Mouse (Mus musculus): ENCODE data around the gene Gm17482. TPM values are rescaled to one million over a fixed set of nuclear protein-coding genes. Genes with fewer than 3 reads are reported as not detected.

The Gm17482 gene
- polyA plus RNA-seq, 1 experiment from 2014 or later, result not detected

DNA sequence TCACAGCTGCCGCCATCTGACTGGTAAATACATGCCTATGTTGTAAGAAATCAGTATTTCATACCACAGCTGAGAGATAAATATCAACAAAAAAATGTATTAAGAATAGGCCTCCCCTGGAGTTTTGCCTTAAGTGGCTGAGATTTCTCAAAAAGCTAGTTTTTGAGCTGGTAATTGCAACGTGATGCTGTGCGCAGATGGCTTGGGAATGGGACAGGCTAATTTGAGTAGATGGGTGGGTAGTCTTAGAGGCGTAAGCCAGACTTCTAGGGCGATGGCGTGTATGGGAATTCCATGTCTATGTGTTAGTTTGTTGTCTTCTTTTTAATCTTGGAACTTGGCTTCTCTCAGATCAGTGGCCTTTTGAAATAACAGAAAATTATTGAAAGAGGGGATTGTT, 64.7 kb downstream of the Gm17482 start:
- ATAC-seq (ENCODE audit: insufficient read depth, low FRiP score, low TSS enrichment), result no peak
- WGBS, result 90% methylated on average over 6 of the region's 6 CpGs

DNA sequence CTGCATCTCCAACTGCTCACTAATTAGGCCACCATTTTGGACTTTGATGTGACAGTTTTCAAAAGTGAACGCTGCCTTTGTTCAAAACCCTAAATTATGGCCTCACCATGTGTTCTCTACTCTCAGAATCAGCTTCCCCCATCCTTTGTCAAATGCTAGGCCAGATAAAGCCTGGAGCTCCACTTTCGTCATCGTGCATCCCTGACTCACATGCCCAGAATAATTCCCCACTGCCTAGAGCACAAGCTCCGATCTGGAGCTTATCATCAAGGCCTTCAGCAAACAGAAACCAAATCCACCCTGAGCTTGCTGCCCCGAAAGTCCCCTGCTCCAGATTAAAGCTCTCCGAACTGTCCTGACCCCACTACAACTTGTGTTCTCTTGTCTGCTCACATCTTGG, 65.5 kb downstream of the Gm17482 start:
- H3K36me3 ChIP-seq (ENCODE audit: control insufficient read depth, insufficient read depth, low read length), result no peaks in the 10 kb centered on the region
- H3K27me3 ChIP-seq (ENCODE audit: control insufficient read depth, insufficient read depth, low read length), result no peaks in the 10 kb centered on the region
- ATAC-seq (ENCODE audit: insufficient read depth, low FRiP score, low TSS enrichment) (no peak), DNase-seq (ENCODE audit: low spot score) (no peak)
- no peaks in the 10 kb centered on the region for H3K4me1 ChIP-seq (ENCODE audit: control insufficient read depth, insufficient read depth, low read length)
- no peaks in the 10 kb centered on the region for H3K9me3 ChIP-seq (ENCODE audit: control insufficient read depth, low read length)
- no peak overlapping the region for H3K9ac ChIP-seq (ENCODE audit: low read length)
- 71% methylated on average over 6 of the region's 6 CpGs for WGBS
- H3K4me2 ChIP-seq (ENCODE audit: low read depth), result no peak overlapping the region
- H3K27ac ChIP-seq (ENCODE audit: low read depth, low read length), result no peak overlapping the region
- H3K4me3 ChIP-seq (ENCODE audit: low read depth, low read length), result no peak overlapping the region

More for the DNA sequence above, 64.7 kb downstream of the Gm17482 start:
- no peak overlapping the region for H3K4me3 ChIP-seq (ENCODE audit: low read depth, low read length)
- no peak overlapping the region for H3K27ac ChIP-seq (ENCODE audit: low read depth, low read length)
- no peak overlapping the region for H3K4me2 ChIP-seq (ENCODE audit: low read depth)
- no peak for DNase-seq (ENCODE audit: low spot score)
- H3K9ac ChIP-seq (ENCODE audit: low read length), result no peak overlapping the region
- H3K27me3 ChIP-seq (ENCODE audit: control insufficient read depth, insufficient read depth, low read length), result no peaks in the 10 kb centered on the region
- H3K4me1 ChIP-seq (ENCODE audit: control insufficient read depth, insufficient read depth, low read length), result no peaks in the 10 kb centered on the region
- no peaks in the 10 kb centered on the region for H3K9me3 ChIP-seq (ENCODE audit: control insufficient read depth, low read length)
- H3K36me3 ChIP-seq (ENCODE audit: control insufficient read depth, insufficient read depth, low read length), result no peaks in the 10 kb centered on the region

DNA sequence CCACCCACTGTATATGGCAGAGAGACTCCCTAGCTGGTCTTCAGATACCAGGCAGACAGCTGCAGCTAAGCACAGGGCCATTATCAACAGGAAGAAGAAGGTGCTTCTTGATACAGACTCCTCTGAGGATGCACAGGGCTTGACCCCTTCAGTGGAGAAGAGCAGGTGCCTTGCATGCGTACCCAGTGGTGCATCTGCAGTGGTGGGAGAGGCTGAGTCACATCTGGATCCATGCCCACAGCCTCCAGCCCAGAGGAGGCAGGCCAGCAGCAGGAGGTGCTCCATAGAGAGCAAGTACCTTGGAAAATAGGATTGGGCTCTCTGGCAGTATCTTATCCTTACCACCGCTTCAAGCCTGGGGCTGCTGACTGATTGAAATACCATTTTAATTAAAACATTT, 66.7 kb downstream of the Gm17482 start:
- no peak for ATAC-seq (ENCODE audit: insufficient read depth, low FRiP score, low TSS enrichment)
- DNase-seq (ENCODE audit: low spot score), result no peak
- Histone ChIP-seq H3K27ac (ENCODE audit: low read depth, low read length) (no peak overlapping the region), H3K27me3 (ENCODE audit: control insufficient read depth, insufficient read depth, low read length) (no peaks in the 10 kb centered on the region), H3K4me1 (ENCODE audit: control insufficient read depth, insufficient read depth, low read length) (no peaks in the 10 kb centered on the region), H3K4me2 (ENCODE audit: low read depth) (no peak overlapping the region), H3K4me3 (ENCODE audit: low read depth, low read length) (no peak overlapping the region), H3K36me3 (ENCODE audit: control insufficient read depth, insufficient read depth, low read length) (no peaks in the 10 kb centered on the region), H3K9me3 (ENCODE audit: control insufficient read depth, low read length) (no peaks in the 10 kb centered on the region), H3K9ac (ENCODE audit: low read length) (no peak overlapping the region)
- WGBS, result 91% methylated on average over 2 of the region's 2 CpGs

DNA sequence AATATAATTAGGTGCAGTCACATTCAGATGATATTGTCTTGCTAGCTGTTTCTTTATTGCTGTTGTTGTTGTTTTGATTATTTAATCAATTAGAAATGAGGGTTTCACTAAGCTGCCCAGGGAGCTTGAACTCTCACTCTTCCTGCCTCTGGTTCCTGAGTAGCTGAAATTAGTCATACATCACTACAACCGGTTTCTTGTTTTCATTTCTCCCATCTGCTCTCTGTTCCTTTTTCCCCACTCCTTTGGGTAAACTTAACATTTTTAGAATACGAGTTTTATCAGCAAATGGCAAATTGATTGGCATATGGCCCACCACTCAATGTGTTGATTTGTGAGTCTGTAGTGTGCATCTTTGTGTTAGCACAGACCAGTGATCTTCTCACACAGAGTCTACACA, 80.0 kb downstream of the Gm17482 start:
- H3K9me3 ChIP-seq (ENCODE audit: control insufficient read depth, low read length), result no peaks in the 10 kb centered on the region
- H3K4me2 ChIP-seq (ENCODE audit: low read depth), result no peak overlapping the region
- WGBS, result 82% methylated on average over 2 of the region's 2 CpGs
- H3K27me3 ChIP-seq (ENCODE audit: control insufficient read depth, insufficient read depth, low read length), result no peaks in the 10 kb centered on the region
- no peaks in the 10 kb centered on the region for H3K36me3 ChIP-seq (ENCODE audit: control insufficient read depth, insufficient read depth, low read length)
- no peak overlapping the region for H3K9ac ChIP-seq (ENCODE audit: low read length)
- H3K4me1 ChIP-seq (ENCODE audit: control insufficient read depth, insufficient read depth, low read length), result no peaks in the 10 kb centered on the region
- no peak overlapping the region for H3K27ac ChIP-seq (ENCODE audit: low read depth, low read length)
- ATAC-seq (ENCODE audit: insufficient read depth, low FRiP score, low TSS enrichment) (no peak), DNase-seq (ENCODE audit: low spot score) (no peak)
- no peak overlapping the region for H3K4me3 ChIP-seq (ENCODE audit: low read depth, low read length)

Other genes with a start within 250 kb of the Gm17482 start
- 68.6 and 72.8 TPM in 2 replicates for gene Tamm41, start 189.5 kb upstream of the Gm17482 start, polyA plus RNA-seq (2014; fragmentation: Nextera tagmentation; extraction: Ambion mirVana)
- gene Syn2, start 92.4 kb upstream of the Gm17482 start, polyA plus RNA-seq (2014; fragmentation: Nextera tagmentation; extraction: Ambion mirVana), result 5.5 and 8.2 TPM in 2 replicates
- 0.18 and 0.41 TPM in 2 replicates for gene Timp4, start 24.9 kb downstream of the Gm17482 start, polyA plus RNA-seq (2014; fragmentation: Nextera tagmentation; extraction: Ambion mirVana)
- 0.19 TPM in 1 of 2 replicates, not detected in the other for gene Pparg, start 133.6 kb downstream of the Gm17482 start, polyA plus RNA-seq (2014; fragmentation: Nextera tagmentation; extraction: Ambion mirVana)

Data from neural tube, embryonic 11.5 days (tissue).